Mouse (Mus musculus) urinary bladder, postnatal 4 days (tissue): Measurements from ENCODE around the gene Epor.

ENCODE experiments used
- DNase-seq, 2 experiments: peaks; one replicate each; pipeline ENCODE4 v3.0.0; 2021 to 2022; ENCODE audit warnings: low spot score in 2 of 2

Gene Epor

GRCm38 (mm10) chr9:21936692-21937570, 26.4 kb downstream of the Epor start, which contains the start of gene Plppr2:
TSS of gene Plppr2 (plus strand) at chr9:21937033.
- peak; percentile 94 to 97 for DNase-seq

- no peak for DNase-seq
Observed at GRCm38 (mm10) chr9:21935466-21936131, 27.7 kb downstream of the Epor start.

- no peak for DNase-seq
Observed at GRCm38 (mm10) chr9:21934021-21934420, 29.3 kb downstream of the Epor start.

GRCm38 (mm10) chr9:21932445-21933137, 30.7 kb downstream of the Epor start:
- no peak for DNase-seq

- DNase-seq: no peak
Observed at GRCm38 (mm10) chr9:21932006-21932405, 31.3 kb downstream of the Epor start.

GRCm38 (mm10) chr9:21929208-21929607, 34.1 kb downstream of the Epor start:
- DNase-seq: no peak

- peak; percentile 90 to 93 for DNase-seq
Observed at GRCm38 (mm10) chr9:21927208-21927753, 36.0 kb downstream of the Epor start, which contains the start of the genes Ccdc159 and Tmem205. TSS of gene Ccdc159 (plus strand) at chr9:21927471. TSS of gene Tmem205 (minus strand) at chr9:21927556.

- no peak for DNase-seq
Observed at GRCm38 (mm10) chr9:21926784-21927183, 36.5 kb downstream of the Epor start.

- no peak for DNase-seq
Observed at GRCm38 (mm10) chr9:21926155-21926554, 37.2 kb downstream of the Epor start.

- DNase-seq: no peak
Observed at GRCm38 (mm10) chr9:21925506-21925905, 37.8 kb downstream of the Epor start.

GRCm38 (mm10) chr9:21925034-21925433, 38.3 kb downstream of the Epor start:
- DNase-seq: no peak

- peak; percentile 87 to 90 for DNase-seq
Observed at GRCm38 (mm10) chr9:21924099-21924493, 39.2 kb downstream of the Epor start.

- DNase-seq: no peak
Observed at GRCm38 (mm10) chr9:21923490-21924098, 39.7 kb downstream of the Epor start.

GRCm38 (mm10) chr9:21923036-21923435, 40.3 kb downstream of the Epor start:
- DNase-seq: no peak

GRCm38 (mm10) chr9:21918692-21919384, 44.5 kb downstream of the Epor start:
- DNase-seq: no peak

GRCm38 (mm10) chr9:21918035-21918592, 45.2 kb downstream of the Epor start, which contains the start of gene Rab3d:
TSS of gene Rab3d (minus strand) at chr9:21918192.
- peak; percentile 95 to 96 for DNase-seq

- DNase-seq: peak in 1 of 2 experiments; percentile 34
Observed at GRCm38 (mm10) chr9:21917493-21918034, 45.7 kb downstream of the Epor start.

- DNase-seq: no peak
Observed at GRCm38 (mm10) chr9:21916851-21917492, 46.3 kb downstream of the Epor start.

- no peak for DNase-seq
Observed at GRCm38 (mm10) chr9:21909474-21910223, 53.7 kb downstream of the Epor start.
